In the genomic region with DNA sequence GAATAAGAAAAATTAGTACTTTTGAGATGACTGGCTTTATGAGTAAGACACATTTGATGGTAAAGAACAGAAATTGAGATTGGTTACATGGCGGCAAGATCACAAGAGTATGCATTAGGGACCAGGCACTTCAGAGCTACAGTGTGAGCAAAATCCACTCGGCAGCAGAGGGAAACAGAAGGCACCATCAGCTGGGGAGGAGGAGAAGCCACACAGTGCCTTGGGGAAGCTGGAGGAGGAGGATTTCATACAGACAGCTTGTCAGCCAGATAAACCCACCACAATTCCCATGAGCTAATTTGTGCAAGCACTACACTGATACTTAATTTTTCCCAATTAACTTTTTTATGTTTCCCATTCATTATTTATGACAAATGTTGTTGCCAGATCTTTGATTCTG, we compare ENCODE assay signal across 22 mouse cellular contexts.
DNase-seq lines count a peak whose midpoint lies in the region; ATAC-seq and TF ChIP-seq lines count a peak whose summit lies in the region.
"Had no signal": no experiment of that assay in that cellular context is flagged by ENCODE, and none has a peak within 500 bp of the region (broad histone marks: within the 10 kb centered on the region; RNA-seq: fewer than 3 reads in every experiment).

No protein-coding gene starts in this region.

- TF ChIP-seq CTCF in layer of hippocampus, adult 2 months (conservative IDR thresholded peaks at IDR 0.05), result no peak

- 0 out of 2 replicates have a peak, but pooled peaks have one; percentile 45 for ATAC-seq in forebrain, embryonic 16.5 days
- ATAC-seq: liver, postnatal 0 days; lung, postnatal 0 days had no signal

- H3K36me3 ChIP-seq in forebrain, embryonic 16.5 days (ENCODE audit: control insufficient read depth, insufficient read depth), result no peaks in the 10 kb centered on the region
- H3K36me3 ChIP-seq in forebrain, embryonic 10.5 days (replicated peaks), result no peaks in the 10 kb centered on the region
- H3K36me3 ChIP-seq: forebrain, embryonic 12.5 days; hindbrain, embryonic 10.5 days; kidney, embryonic 15.5 days; midbrain, embryonic 10.5 days had no signal

- no peak overlapping the region for H3K4me3 ChIP-seq in forebrain, embryonic 16.5 days (replicated peaks; ENCODE audit: low read length)
- H3K4me3 ChIP-seq in forebrain, embryonic 10.5 days, result no peak overlapping the region
- H3K4me3 ChIP-seq in layer of hippocampus, adult 2 months, result no peak overlapping the region
- H3K4me3 ChIP-seq: forebrain, embryonic 12.5 days; hindbrain, embryonic 10.5 days; kidney, embryonic 15.5 days; midbrain, embryonic 10.5 days had no signal

- H3K27ac ChIP-seq in forebrain, embryonic 16.5 days (ENCODE audit: low read length), result no peak overlapping the region
- H3K27ac ChIP-seq in forebrain, embryonic 10.5 days, result no peak overlapping the region
- H3K27ac ChIP-seq in layer of hippocampus, adult 2 months, result no peak overlapping the region
- H3K27ac ChIP-seq: forebrain, embryonic 12.5 days; hindbrain, embryonic 10.5 days; kidney, embryonic 15.5 days; midbrain, embryonic 10.5 days had no signal

- H3K9ac ChIP-seq in forebrain, embryonic 16.5 days (replicated peaks; ENCODE audit: low read depth, low read length), result no peak overlapping the region
- H3K9ac ChIP-seq: forebrain, embryonic 12.5 days; kidney, embryonic 15.5 days; liver, postnatal 0 days had no signal

- H3K4me2 ChIP-seq in forebrain, embryonic 16.5 days (ENCODE audit: low read length), result no peak overlapping the region
- H3K4me2 ChIP-seq: forebrain, embryonic 12.5 days; heart, embryonic 11.5 days; kidney, embryonic 15.5 days had no signal

- no peak for DNase-seq in forebrain, embryonic 10.5 days (ENCODE audit: extremely low spot score, low spot score)
- DNase-seq in right cerebral cortex, adult 18-20 months, result peak; percentile 10
- DNase-seq in right cerebral cortex, postnatal 25 days, result no peak
- DNase-seq in layer of hippocampus, adult 2 months (ENCODE audit: low spot score in 2 of 2), result peak; percentile 61 to 85
- peak; percentile 62 to 69 for DNase-seq in layer of hippocampus, postnatal 36 days
- no peak for DNase-seq in urinary bladder, postnatal 14 days (ENCODE audit: low spot score)
- DNase-seq in adrenal gland, adult 18-20 months (ENCODE audit: low spot score in 2 of 2), result no peak
- DNase-seq: adrenal gland, adult 2 months; cerebellum, adult 9-10 months; gastrocnemius, postnatal 10 days; kidney, adult 11 months; liver, postnatal 0 days; retina, postnatal 1 day; thymus, adult 2 months; thymus, postnatal 4 days had no signal

- H3K27me3 ChIP-seq in forebrain, embryonic 16.5 days (replicated peaks; ENCODE audit: control insufficient read depth, insufficient read depth, low read length), result no peaks in the 10 kb centered on the region
- H3K27me3 ChIP-seq in forebrain, embryonic 10.5 days (ENCODE audit: poor library complexity, severe bottlenecking), result no peaks in the 10 kb centered on the region
- H3K27me3 ChIP-seq: forebrain, embryonic 12.5 days; kidney, embryonic 15.5 days had no signal

- 60% methylated on average over 2 of the region's 2 CpGs for WGBS in forebrain, embryonic 16.5 days
- WGBS in forebrain, embryonic 10.5 days, result 85% methylated on average over 2 of the region's 2 CpGs

- H3K9me3 ChIP-seq in forebrain, embryonic 16.5 days (ENCODE audit: control insufficient read depth, low read length), result no peaks in the 10 kb centered on the region
- no peaks in the 10 kb centered on the region for H3K9me3 ChIP-seq in forebrain, embryonic 10.5 days
- H3K9me3 ChIP-seq: forebrain, embryonic 12.5 days; hindbrain, embryonic 10.5 days; kidney, embryonic 15.5 days; midbrain, embryonic 10.5 days had no signal

- H3K4me1 ChIP-seq in forebrain, embryonic 16.5 days (replicated peaks; ENCODE audit: control insufficient read depth, insufficient read depth, low read length), result no peaks in the 10 kb centered on the region
- no peaks in the 10 kb centered on the region for H3K4me1 ChIP-seq in forebrain, embryonic 10.5 days
- H3K4me1 ChIP-seq: forebrain, embryonic 12.5 days; hindbrain, embryonic 10.5 days; kidney, embryonic 15.5 days; midbrain, embryonic 10.5 days had no signal

Comparison
In these comparisons a context has a peak if more than half of its experiments do, and no peak if none do; other contexts are left out.
1. DNase-seq: peak in right cerebral cortex, adult 18-20 months (single experiment), layer of hippocampus, adult 2 months (2 of 2) and layer of hippocampus, postnatal 36 days (2 of 2); none in forebrain, embryonic 10.5 days (single experiment), right cerebral cortex, postnatal 25 days (single experiment), urinary bladder, postnatal 14 days (single experiment) and adrenal gland, adult 18-20 months (0 of 2).